Mouse (Mus musculus) lung, postnatal 0 days (tissue): Measurements from ENCODE around the gene Cltb. TPM values are rescaled to one million over a fixed set of nuclear protein-coding genes. Genes with fewer than 3 reads are reported as not detected.

Experiments
- ATAC-seq: fragments of 200-750 bp; cut with Nextera tagmentation; 2 replicates; pipeline ENCODE4 v1.8.0; 2017; ENCODE audit warnings: moderate library complexity
- DNase-seq: peaks from one replicate; pipeline ENCODE4 v3.0.0-alpha.2; 2016; ENCODE audit warnings: low spot score
- H3K27ac ChIP-seq: fragments of 300-500 bp; sonication (generic); 2 replicates; pipeline ENCODE4 v1.5.1; 2014; ENCODE audit warnings: antibody characterized with exemption, mild to moderate bottlenecking, low read length, mixed read lengths
- H3K27me3 ChIP-seq: fragments of 300-500 bp; sonication (generic); replicated peaks from 2 replicates; pipeline ENCODE4 v1.6.1; 2014; ENCODE audit warnings: low read length, mixed read lengths; ENCODE audit not compliant: insufficient read depth
- H3K36me3 ChIP-seq: fragments of 300-500 bp; sonication (generic); 2 replicates; pipeline ENCODE4 v1.6.1; 2014; ENCODE audit warnings: low read length, mixed read lengths; ENCODE audit not compliant: insufficient read depth
- H3K4me1 ChIP-seq: fragments of 300-500 bp; sonication (generic); 2 replicates; pipeline ENCODE4 v1.6.1; 2014; ENCODE audit warnings: antibody characterized with exemption, low read depth, low read length, mixed read lengths; ENCODE audit not compliant: insufficient read depth
- H3K4me2 ChIP-seq: fragments of 300-500 bp; sonication (generic); replicated peaks from 2 replicates; pipeline ENCODE4 v1.6.1; 2014; ENCODE audit warnings: low read depth, mild to moderate bottlenecking, low read length, moderate library complexity, mixed read lengths
- H3K4me3 ChIP-seq: fragments of 300-500 bp; sonication (generic); 2 replicates; pipeline ENCODE4 v1.5.1; 2014; ENCODE audit warnings: low read depth, low read length
- H3K9ac ChIP-seq: fragments of 300-500 bp; sonication (generic); replicated peaks from 2 replicates; pipeline ENCODE4 v1.6.1; 2014; ENCODE audit warnings: low read depth, mild to moderate bottlenecking
- H3K9me3 ChIP-seq: fragments of 300-500 bp; sonication (generic); 2 replicates; pipeline ENCODE4 v1.6.1; 2016; ENCODE audit warnings: low read length, mixed read lengths
- CTCF ChIP-seq: IDR thresholded peaks from 2 replicates; pipeline ENCODE4 v1.5.1; 2016; ENCODE audit warnings: antibody characterized with exemption, mild to moderate bottlenecking
- EP300 ChIP-seq: IDR thresholded peaks from 2 replicates; pipeline ENCODE4 v1.6.1; 2016; ENCODE audit warnings: antibody characterized with exemption, mild to moderate bottlenecking, control low read depth
- WGBS: fragments of 180-500 bp; shearing (Covaris S2); extraction: QIAGEN DNeasy Blood & Tissue Kit; methylation state at CpG from one replicate; pipeline ENCODE4 v1.1.7; 2014; 5-methylcytosine and 5-hydroxymethylcytosine counted together
- polyA plus RNA-seq: library from polyadenylated mRNA; unstranded; fragments of >200 nt; fragmentation: Nextera tagmentation; extraction: Ambion mirVana; gene quantifications from 2 replicates; pipeline ENCODE4 v1.2.1, GENCODE M21; 2015

Cltb gene
- polyA plus RNA-seq, 1 experiment from 2014 or later, result 118 TPM

DNA sequence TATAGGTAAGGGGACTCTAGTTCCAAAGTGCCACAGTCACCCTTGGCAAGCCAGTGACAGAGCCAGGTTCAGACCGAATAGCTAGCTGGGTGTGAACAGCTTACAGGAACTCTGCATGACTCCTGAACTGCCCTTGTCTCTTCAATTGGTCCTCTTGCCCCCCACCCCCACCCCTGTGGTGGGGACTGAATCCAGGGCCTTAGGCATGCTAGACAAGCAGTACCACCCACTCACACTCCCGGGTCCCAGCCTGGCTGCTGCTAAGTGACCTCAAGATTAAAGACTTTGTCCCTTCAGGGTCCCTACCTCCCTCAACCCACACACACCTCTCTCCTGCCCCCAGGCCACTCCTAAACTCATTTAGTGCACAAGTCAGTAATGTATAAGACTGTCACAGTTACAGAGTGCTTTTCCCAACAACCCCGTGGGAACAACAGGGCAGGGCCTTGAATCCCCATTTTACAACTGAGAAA, 8.5 kb downstream of the Cltb start:
- ATAC-seq (no peak), DNase-seq (no peak)
- H3K4me3 ChIP-seq, result no peak overlapping the region
- H3K4me1 ChIP-seq, result no peaks in the 10 kb centered on the region
- no peaks in the 10 kb centered on the region for H3K27me3 ChIP-seq
- TF ChIP-seq EP300 (no peak), CTCF (no peak)
- no peak overlapping the region for H3K4me2 ChIP-seq
- H3K36me3 ChIP-seq, result peaks cover 6% of the 10 kb centered on the region; the same call in 1 of the 2 replicates
- no peak overlapping the region for H3K27ac ChIP-seq
- WGBS, result 63% methylated on average over 3 of the region's 3 CpGs
- H3K9me3 ChIP-seq, result no peaks in the 10 kb centered on the region
- no peak overlapping the region for H3K9ac ChIP-seq

GRCm38 (mm10) chr13:54598622-54599143, 12.5 kb downstream of the Cltb start:
- no peak for ATAC-seq
- no peak overlapping the region for H3K9ac ChIP-seq

GRCm38 (mm10) chr13:54596870-54597269, 14.3 kb downstream of the Cltb start:
- ATAC-seq (no peak), DNase-seq (no peak)
- no peaks in the 10 kb centered on the region for H3K4me1 ChIP-seq
- 50% methylated on average over 5 of the region's 5 CpGs for WGBS
- H3K9ac ChIP-seq, result no peak overlapping the region
- no peak overlapping the region for H3K4me3 ChIP-seq
- no peaks in the 10 kb centered on the region for H3K27me3 ChIP-seq
- 0 out of 2 replicates have a peak, but pooled peaks cover 6% of the 10 kb centered on the region for H3K36me3 ChIP-seq
- no peak for TF ChIP-seq CTCF
- TF ChIP-seq EP300, result no peak
- H3K27ac ChIP-seq, result no peak overlapping the region
- no peak overlapping the region for H3K4me2 ChIP-seq
- H3K9me3 ChIP-seq, result no peaks in the 10 kb centered on the region

More at GRCm38 (mm10) chr13:54598622-54599143, 12.5 kb downstream of the Cltb start:
- H3K36me3 ChIP-seq, result 0 out of 2 replicates have a peak, but pooled peaks cover 6% of the 10 kb centered on the region
- no peak overlapping the region for H3K4me2 ChIP-seq
- TF ChIP-seq EP300 (no peak), CTCF (no peak)
- DNase-seq, result no peak
- H3K9me3 ChIP-seq, result no peaks in the 10 kb centered on the region
- no peaks in the 10 kb centered on the region for H3K27me3 ChIP-seq
- H3K27ac ChIP-seq, result no peak overlapping the region
- no peak overlapping the region for H3K4me3 ChIP-seq
- 84% methylated on average over 12 of the region's 12 CpGs for WGBS
- H3K4me1 ChIP-seq, result no peaks in the 10 kb centered on the region

GRCm38 (mm10) chr13:54596107-54596690, 14.9 kb downstream of the Cltb start:
- 68% methylated on average over 8 of the region's 8 CpGs for WGBS
- no peak for TF ChIP-seq EP300
- no peak for TF ChIP-seq CTCF
- H3K9ac ChIP-seq, result no peak overlapping the region
- no peak overlapping the region for H3K4me3 ChIP-seq
- DNase-seq (no peak), ATAC-seq (no peak)
- no peaks in the 10 kb centered on the region for H3K27me3 ChIP-seq
- no peak overlapping the region for H3K4me2 ChIP-seq
- no peak overlapping the region for H3K27ac ChIP-seq
- no peaks in the 10 kb centered on the region for H3K9me3 ChIP-seq
- no peaks in the 10 kb centered on the region; the same call in 1 of the 2 replicates for H3K4me1 ChIP-seq
- H3K36me3 ChIP-seq, result 0 out of 2 replicates have a peak, but pooled peaks cover 4% of the 10 kb centered on the region

- no peak overlapping the region for H3K4me2 ChIP-seq
- TF ChIP-seq CTCF (no peak), EP300 (no peak)
- 0 out of 2 replicates have a peak, but pooled peaks cover 4% of the 10 kb centered on the region for H3K36me3 ChIP-seq
- no peaks in the 10 kb centered on the region for H3K9me3 ChIP-seq
- 90% methylated on average over 11 of the region's 11 CpGs for WGBS
- no peak overlapping the region for H3K27ac ChIP-seq
- no peaks in the 10 kb centered on the region for H3K27me3 ChIP-seq
- peaks cover 4% of the 10 kb centered on the region; the same call in 1 of the 2 replicates for H3K4me1 ChIP-seq
- no peak for ATAC-seq
- no peak overlapping the region for H3K9ac ChIP-seq
- no peak for DNase-seq
- H3K4me3 ChIP-seq, result no peak overlapping the region
Observed at GRCm38 (mm10) chr13:54593617-54594016, 17.5 kb downstream of the Cltb start.

DNA sequence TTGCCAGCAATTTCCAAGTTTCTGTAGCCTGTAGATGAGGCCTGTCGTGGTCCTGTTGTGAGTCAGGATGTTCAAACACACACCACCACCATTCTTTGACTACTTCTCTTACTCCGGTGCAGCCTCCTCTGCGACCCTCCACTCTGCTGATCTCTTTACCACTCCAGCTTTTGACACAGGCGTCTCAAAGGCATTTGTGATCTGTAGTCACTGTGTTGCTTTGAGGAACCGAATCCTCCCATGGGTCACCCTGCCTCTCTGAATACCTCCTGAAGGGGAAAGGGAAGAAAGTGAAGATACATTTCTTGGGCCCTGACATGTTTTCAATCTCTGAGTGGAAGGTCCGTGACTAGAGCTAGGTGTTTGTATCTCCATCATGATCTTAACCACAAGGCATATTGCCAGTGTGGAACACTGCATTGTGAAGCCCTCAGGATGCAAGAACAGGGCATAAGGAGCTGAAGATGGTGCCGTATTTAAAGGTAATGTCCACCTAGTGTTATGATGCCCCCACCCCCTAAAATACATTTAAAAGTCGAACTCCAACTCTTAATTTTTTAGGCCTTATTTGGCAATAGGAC, 19.3 kb downstream of the Cltb start:
- DNase-seq (no peak), ATAC-seq (no peak)
- no peak overlapping the region for H3K27ac ChIP-seq
- H3K27me3 ChIP-seq, result no peaks in the 10 kb centered on the region
- H3K4me1 ChIP-seq, result peaks cover 4% of the 10 kb centered on the region; the same call in 1 of the 2 replicates
- no peak overlapping the region for H3K9ac ChIP-seq
- peaks cover 4% of the 10 kb centered on the region; the same call in 1 of the 2 replicates for H3K36me3 ChIP-seq
- no peak overlapping the region for H3K4me3 ChIP-seq
- no peaks in the 10 kb centered on the region for H3K9me3 ChIP-seq
- TF ChIP-seq CTCF (no peak), EP300 (no peak)
- H3K4me2 ChIP-seq, result no peak overlapping the region
- WGBS, result 86% methylated on average over 8 of the region's 8 CpGs
